Mouse (Mus musculus): ENCODE measurements around the gene Crtc1. TPM values are rescaled to one million over a fixed set of nuclear protein-coding genes. Genes with fewer than 3 reads are reported as not detected.
A peak's percentile ranks its signal among the peaks of the same experiment; 100 is the strongest.

Crtc1 gene
- total RNA-seq, 2 experiments from 2014 or later: 2.7 to 9.3 TPM

GRCm38 (mm10) chr8:70395649-70396048, 43.7 kb downstream of the Crtc1 start:
- ATAC-seq (replicated peaks; ENCODE audit: poor library complexity): no peak

- ATAC-seq (replicated peaks; ENCODE audit: poor library complexity): no peak
Observed at GRCm38 (mm10) chr8:70394269-70394998, 44.9 kb downstream of the Crtc1 start.

- ATAC-seq (replicated peaks; ENCODE audit: poor library complexity): no peak
Observed at GRCm38 (mm10) chr8:70393087-70393486, 46.3 kb downstream of the Crtc1 start.

GRCm38 (mm10) chr8:70389678-70390077, 49.7 kb downstream of the Crtc1 start:
- no peak for ATAC-seq (replicated peaks; ENCODE audit: poor library complexity)

- ATAC-seq (replicated peaks; ENCODE audit: poor library complexity): peak; percentile 88
Observed at GRCm38 (mm10) chr8:70383287-70383686, 56.1 kb downstream of the Crtc1 start.

GRCm38 (mm10) chr8:70380069-70380468, 59.3 kb downstream of the Crtc1 start:
- no peak for ATAC-seq (replicated peaks; ENCODE audit: poor library complexity)

GRCm38 (mm10) chr8:70377049-70377448, 62.3 kb downstream of the Crtc1 start:
- no peak for ATAC-seq (replicated peaks; ENCODE audit: poor library complexity)

- ATAC-seq (replicated peaks; ENCODE audit: poor library complexity): 0 out of 2 replicates have a peak, but pooled peaks have one; percentile 12
Observed at GRCm38 (mm10) chr8:70376275-70376741, 63.1 kb downstream of the Crtc1 start.

GRCm38 (mm10) chr8:70375212-70375859, 64.0 kb downstream of the Crtc1 start:
- ATAC-seq (replicated peaks; ENCODE audit: poor library complexity): peak; percentile 36

GRCm38 (mm10) chr8:70374318-70374927, 65.0 kb downstream of the Crtc1 start:
- ATAC-seq (replicated peaks; ENCODE audit: poor library complexity): peak; percentile 49

GRCm38 (mm10) chr8:70373397-70374317, 65.7 kb downstream of the Crtc1 start, which contains the start of gene Comp:
Gene Comp (plus strand): TSS chr8:70373558.
- no peak for ATAC-seq (replicated peaks; ENCODE audit: poor library complexity)

GRCm38 (mm10) chr8:70371951-70372350, 67.4 kb downstream of the Crtc1 start:
- no peak for ATAC-seq (replicated peaks; ENCODE audit: poor library complexity)

GRCm38 (mm10) chr8:70370476-70370875, 68.9 kb downstream of the Crtc1 start:
- no peak for ATAC-seq (replicated peaks; ENCODE audit: poor library complexity)

- ATAC-seq (replicated peaks; ENCODE audit: poor library complexity): no peak
Observed at GRCm38 (mm10) chr8:70366588-70366987, 72.8 kb downstream of the Crtc1 start.

GRCm38 (mm10) chr8:70364066-70364465, 75.3 kb downstream of the Crtc1 start:
- no peak for ATAC-seq (replicated peaks; ENCODE audit: poor library complexity)

- ATAC-seq (replicated peaks; ENCODE audit: poor library complexity): no peak
Observed at GRCm38 (mm10) chr8:70361484-70362032, 77.8 kb downstream of the Crtc1 start.

- peak; percentile 82 for ATAC-seq (replicated peaks; ENCODE audit: poor library complexity)
Observed at GRCm38 (mm10) chr8:70360769-70361168, 78.6 kb downstream of the Crtc1 start.

GRCm38 (mm10) chr8:70359411-70359810, 80.0 kb downstream of the Crtc1 start:
- no peak for ATAC-seq (replicated peaks; ENCODE audit: poor library complexity)

GRCm38 (mm10) chr8:70356111-70356510, 83.3 kb downstream of the Crtc1 start:
- peak; percentile 36 for ATAC-seq (replicated peaks; ENCODE audit: poor library complexity)

GRCm38 (mm10) chr8:70354004-70354403, 85.4 kb downstream of the Crtc1 start:
- peak; percentile 42 for ATAC-seq (replicated peaks; ENCODE audit: poor library complexity)
